Mouse (Mus musculus) liver, postnatal 0 days (tissue): Measurements from ENCODE around the gene Itga2b. TPM values are rescaled to one million over a fixed set of nuclear protein-coding genes. Genes with fewer than 3 reads are reported as not detected.

Experiments
- ATAC-seq: fragments of 200-750 bp; cut with Nextera tagmentation; 2 replicates; pipeline ENCODE4 v1.8.0; 2017; ENCODE audit warnings: mild to moderate bottlenecking, moderate library complexity
- DNase-seq: peaks from one replicate; pipeline ENCODE4 v3.0.0-alpha.2; 2016
- H3K27ac ChIP-seq: fragments of 300-500 bp; sonication (generic); 2 replicates; pipeline ENCODE4 v1.5.1; 2014; ENCODE audit warnings: antibody characterized with exemption, moderate library complexity, mild to moderate bottlenecking, low read depth
- H3K27me3 ChIP-seq: fragments of 300-500 bp; sonication (generic); 2 replicates; pipeline ENCODE4 v1.6.1; 2014; ENCODE audit warnings: low read length, control low read depth, mixed read lengths; ENCODE audit not compliant: insufficient read depth
- H3K36me3 ChIP-seq: fragments of 300-500 bp; sonication (generic); replicated peaks from 2 replicates; pipeline ENCODE4 v1.6.1; 2014; ENCODE audit warnings: mild to moderate bottlenecking, control low read depth, low read length, moderate library complexity, mixed read lengths; ENCODE audit not compliant: insufficient read depth
- H3K4me1 ChIP-seq: fragments of 300-500 bp; sonication (generic); 2 replicates; pipeline ENCODE4 v1.6.1; 2014; ENCODE audit warnings: antibody characterized with exemption, mild to moderate bottlenecking, control low read depth; ENCODE audit not compliant: insufficient read depth
- H3K4me2 ChIP-seq: fragments of 300-500 bp; sonication (generic); 2 replicates; pipeline ENCODE4 v1.6.1; 2014; ENCODE audit warnings: low read depth, mild to moderate bottlenecking, low read length, moderate library complexity, mixed read lengths
- H3K4me3 ChIP-seq: fragments of 300-500 bp; sonication (generic); 2 replicates; pipeline ENCODE4 v1.5.1; 2014; ENCODE audit warnings: low read depth, low read length
- H3K9ac ChIP-seq: fragments of 300-500 bp; sonication (generic); replicated peaks from 2 replicates; pipeline ENCODE4 v1.6.1; 2014; ENCODE audit warnings: mild to moderate bottlenecking, moderate library complexity
- H3K9me3 ChIP-seq: fragments of 300-500 bp; sonication (generic); 2 replicates; pipeline ENCODE4 v1.6.1; 2016; ENCODE audit warnings: mild to moderate bottlenecking, control low read depth, low read length, mixed read lengths
- CTCF ChIP-seq: sonication (generic); IDR thresholded peaks from 2 replicates; pipeline ENCODE4 v1.5.1; 2016; ENCODE audit warnings: antibody characterized with exemption, low read depth
- EP300 ChIP-seq: IDR thresholded peaks from 2 replicates; pipeline ENCODE4 v1.6.1; 2016; ENCODE audit warnings: antibody characterized with exemption, low read depth, mild to moderate bottlenecking
- WGBS: fragments of 180-500 bp; shearing (Covaris S2); extraction: QIAGEN DNeasy Blood & Tissue Kit; methylation state at CpG from one replicate; pipeline ENCODE4 v1.1.7; 2014; ENCODE audit not compliant: insufficient replicate concordance; 5-methylcytosine and 5-hydroxymethylcytosine counted together
- polyA plus RNA-seq: library from polyadenylated mRNA; unstranded; fragments of >200 nt; fragmentation: Nextera tagmentation; extraction: Ambion mirVana; gene quantifications from 2 replicates; pipeline ENCODE4 v1.2.1, GENCODE M21; 2015

Gene Itga2b
- polyA plus RNA-seq, 1 experiment from 2014 or later = 44.8 TPM

DNA sequence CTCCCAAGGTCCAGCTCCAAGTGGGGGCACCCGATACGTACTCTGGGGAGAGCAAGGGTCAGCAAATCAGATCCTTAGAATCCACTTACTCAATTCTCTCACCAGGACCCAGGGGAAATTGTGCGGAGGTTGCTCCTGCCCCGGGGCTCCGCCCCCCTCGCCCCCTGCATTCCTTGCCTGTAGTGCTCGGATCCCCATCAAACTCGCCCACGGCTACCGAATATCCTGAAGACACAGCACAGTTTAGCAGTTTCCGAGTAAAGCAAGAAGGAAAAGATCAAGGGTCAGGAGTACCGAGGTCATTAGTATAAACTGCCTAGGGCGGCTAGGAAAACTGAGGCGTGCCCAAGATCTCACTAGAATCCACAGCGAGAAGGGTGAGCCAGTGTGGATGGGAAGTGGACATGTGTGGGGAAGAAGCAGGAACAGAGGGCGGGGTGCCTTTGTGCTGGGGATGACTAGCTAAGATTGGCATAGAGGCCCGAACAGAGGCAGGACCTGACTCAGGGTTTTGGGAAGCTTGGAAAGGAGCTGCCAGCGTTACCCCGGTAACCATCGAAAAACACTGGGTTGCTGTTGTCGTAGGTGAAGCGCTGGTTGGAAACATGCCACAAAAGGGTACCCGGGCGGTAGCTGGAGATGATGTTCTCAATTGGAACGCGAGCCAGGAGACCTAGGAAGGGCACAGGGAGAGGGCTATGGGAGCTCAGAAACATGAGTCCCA is 4.0 kb downstream of the Itga2b start:
- TF ChIP-seq EP300 (no peak), CTCF (no peak)
- peaks cover 24% of the 10 kb centered on the region for H3K4me1 ChIP-seq
- 62% methylated on average over 26 of the region's 26 CpGs for WGBS
- DNase-seq (peak; percentile 70), ATAC-seq (no peak)
- H3K27ac ChIP-seq = no peak overlapping the region
- no peaks in the 10 kb centered on the region for H3K36me3 ChIP-seq
- no peaks in the 10 kb centered on the region for H3K27me3 ChIP-seq
- H3K9ac ChIP-seq = no peak overlapping the region
- H3K4me3 ChIP-seq = no peak overlapping the region
- peak overlapping the region; percentile 22; the same call in 1 of the 2 replicates for H3K4me2 ChIP-seq
- H3K9me3 ChIP-seq = no peaks in the 10 kb centered on the region

DNA sequence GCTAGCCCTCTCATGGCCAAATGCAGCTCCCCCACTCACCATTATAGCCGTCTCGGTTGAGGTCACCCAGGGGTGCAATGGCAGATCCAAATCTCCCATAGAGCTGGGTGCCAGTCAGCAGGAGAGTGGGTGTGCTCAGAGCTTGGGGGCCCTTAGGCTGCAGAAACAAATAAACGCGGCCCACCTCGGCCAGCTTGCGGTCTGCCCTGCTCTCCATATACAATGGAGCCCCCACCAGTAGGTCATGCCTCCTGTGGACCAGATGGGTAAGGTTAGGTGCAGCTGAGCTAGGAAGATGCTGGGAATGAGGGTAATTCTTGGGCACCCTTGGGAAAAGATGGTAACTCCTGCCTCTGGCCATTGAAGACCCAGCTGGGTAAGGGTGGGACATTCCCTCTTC is 5.0 kb downstream of the Itga2b start:
- Histone ChIP-seq H3K27ac (no peak overlapping the region), H3K36me3 (no peaks in the 10 kb centered on the region), H3K9ac (no peak overlapping the region), H3K4me3 (no peak overlapping the region), H3K9me3 (no peaks in the 10 kb centered on the region), H3K4me2 (no peak overlapping the region), H3K27me3 (peaks cover 3% of the 10 kb centered on the region; the same call in 1 of the 2 replicates), H3K4me1 (peaks cover 17% of the 10 kb centered on the region)
- TF ChIP-seq CTCF = no peak
- TF ChIP-seq EP300 = no peak
- 89% methylated on average over 6 of the region's 6 CpGs for WGBS
- ATAC-seq (no peak), DNase-seq (no peak)

DNA sequence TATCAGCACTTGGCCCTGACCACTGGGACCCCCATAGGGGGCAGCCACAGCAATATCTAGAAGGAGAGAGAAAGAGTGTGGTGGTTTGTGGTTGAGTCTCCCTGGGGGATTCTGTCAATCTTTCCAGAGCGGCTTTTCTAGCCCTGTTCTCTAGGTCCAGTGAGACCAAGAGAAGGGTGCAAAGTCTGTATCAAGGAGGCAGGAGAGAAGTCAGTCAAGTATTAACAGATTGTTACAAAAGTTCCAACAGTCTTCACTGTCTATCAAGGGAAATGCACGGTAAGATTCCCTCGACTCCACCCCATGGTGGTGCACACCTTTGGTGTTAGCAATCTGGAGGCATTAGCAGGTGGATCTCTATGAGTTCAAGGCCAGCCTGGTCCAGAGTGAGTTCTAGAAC is 8.2 kb downstream of the Itga2b start:
- peaks cover 4% of the 10 kb centered on the region; the same call in 1 of the 2 replicates for H3K4me1 ChIP-seq
- no peak overlapping the region for H3K9ac ChIP-seq
- H3K9me3 ChIP-seq = no peaks in the 10 kb centered on the region
- no peak overlapping the region for H3K27ac ChIP-seq
- TF ChIP-seq EP300 (no peak), CTCF (no peak)
- no peak for ATAC-seq
- H3K4me3 ChIP-seq = no peak overlapping the region
- peaks cover 12% of the 10 kb centered on the region; the same call in 1 of the 2 replicates for H3K27me3 ChIP-seq
- H3K36me3 ChIP-seq = no peaks in the 10 kb centered on the region
- DNase-seq = no peak
- no peak overlapping the region for H3K4me2 ChIP-seq
- WGBS = 53% methylated on average over 3 of the region's 3 CpGs

DNA sequence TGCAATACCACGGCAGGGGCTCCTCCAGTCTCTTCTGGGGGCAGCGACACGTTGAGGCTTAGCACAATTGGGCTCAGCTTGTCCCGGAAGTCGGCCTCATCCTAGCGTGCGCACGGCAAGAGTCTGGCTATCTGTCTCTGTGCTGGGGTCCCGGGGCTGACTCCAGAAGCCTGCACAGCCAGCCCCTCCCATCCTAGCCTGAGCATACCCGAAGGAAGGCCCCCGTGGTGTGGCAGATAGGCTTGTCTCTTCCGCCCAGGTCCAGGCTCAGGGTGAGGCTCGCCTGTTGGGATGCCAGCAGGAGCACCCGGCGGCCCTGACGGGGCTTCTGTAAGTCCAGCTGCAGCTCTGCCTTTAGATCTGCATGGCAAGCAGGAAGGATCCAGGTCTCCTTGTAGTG is 9.4 kb downstream of the Itga2b start:
- no peak for DNase-seq
- H3K4me1 ChIP-seq = peaks cover 7% of the 10 kb centered on the region
- no peak overlapping the region for H3K4me2 ChIP-seq
- H3K36me3 ChIP-seq = no peaks in the 10 kb centered on the region
- H3K27me3 ChIP-seq = peaks cover 15% of the 10 kb centered on the region; the same call in 1 of the 2 replicates
- ATAC-seq = no peak
- no peak overlapping the region for H3K27ac ChIP-seq
- no peaks in the 10 kb centered on the region for H3K9me3 ChIP-seq
- no peak overlapping the region for H3K4me3 ChIP-seq
- H3K9ac ChIP-seq = no peak overlapping the region
- no peak for TF ChIP-seq CTCF
- no peak for TF ChIP-seq EP300
- WGBS = 54% methylated on average over 16 of the region's 16 CpGs

DNA sequence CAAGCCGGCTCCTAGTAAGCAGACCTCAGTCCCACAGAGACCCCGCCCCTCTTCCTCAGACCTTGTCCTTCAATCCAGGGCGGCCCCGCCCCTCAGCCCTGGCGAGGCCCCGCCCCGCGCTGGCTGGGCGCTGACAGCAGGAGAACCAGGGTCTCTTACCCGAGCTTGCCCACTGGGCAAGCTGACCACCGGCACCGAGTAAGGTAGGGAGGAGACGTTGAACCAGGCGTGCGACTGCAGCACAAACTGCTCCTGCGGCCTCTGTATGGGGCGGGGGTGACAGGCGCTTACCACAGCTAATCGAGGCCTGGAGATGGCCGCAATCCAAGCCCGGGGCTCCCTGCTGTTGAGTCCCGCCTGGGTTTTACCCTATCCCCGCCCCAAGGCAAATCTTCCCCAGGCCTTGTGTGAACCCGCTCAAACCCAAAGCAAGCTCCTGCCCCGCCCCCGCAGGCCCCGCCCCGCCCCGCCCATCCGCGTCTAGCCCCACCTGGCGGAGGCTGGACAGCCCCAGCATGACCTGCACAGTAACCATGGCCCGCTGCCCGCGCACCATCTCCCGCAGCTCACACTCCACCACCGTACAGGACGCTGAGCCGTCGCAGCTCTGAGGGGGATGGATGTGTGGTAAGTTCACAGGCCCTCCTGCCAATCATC is 14.1 kb downstream of the Itga2b start:
- H3K4me3 ChIP-seq = peak overlapping the region; percentile 46
- TF ChIP-seq EP300 = no peak
- peak; percentile 67 for TF ChIP-seq CTCF
- ATAC-seq (peak; percentile 90), DNase-seq (peak; percentile 91)
- peak overlapping the region; percentile 80 for H3K4me2 ChIP-seq
- WGBS = 2% methylated on average over 34 of the region's 40 CpGs
- peaks cover 14% of the 10 kb centered on the region for H3K4me1 ChIP-seq
- peaks cover 22% of the 10 kb centered on the region; the same call in 1 of the 2 replicates for H3K27me3 ChIP-seq
- H3K9ac ChIP-seq = peak overlapping the region; percentile 50; the same call in 1 of the 2 replicates
- no peak overlapping the region for H3K27ac ChIP-seq
- H3K9me3 ChIP-seq = no peaks in the 10 kb centered on the region
- H3K36me3 ChIP-seq = no peaks in the 10 kb centered on the region

DNA sequence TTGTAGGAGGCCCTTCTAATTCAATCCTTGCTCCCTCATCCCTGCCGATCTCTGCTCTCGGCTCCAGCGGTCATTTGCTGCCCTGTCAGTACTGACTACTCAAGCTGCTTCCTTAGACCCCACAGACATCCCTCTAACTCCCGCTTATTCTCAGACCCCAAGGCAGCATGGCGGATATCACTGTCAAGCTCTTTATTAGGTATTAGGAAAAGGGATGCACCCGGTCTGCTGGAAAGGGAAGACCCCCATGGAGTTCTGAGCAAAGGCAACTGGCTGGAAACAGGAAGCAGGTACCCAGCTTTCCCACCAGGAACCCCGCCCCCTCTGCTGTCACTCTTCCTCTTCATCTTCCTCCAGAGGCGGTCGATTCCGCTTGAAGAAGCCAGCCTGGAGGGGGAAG is 16.8 kb downstream of the Itga2b start:
- no peaks in the 10 kb centered on the region for H3K36me3 ChIP-seq
- 34% methylated on average over 10 of the region's 10 CpGs for WGBS
- peaks cover 14% of the 10 kb centered on the region for H3K4me1 ChIP-seq
- no peak overlapping the region for H3K27ac ChIP-seq
- DNase-seq (no peak), ATAC-seq (no peak)
- no peaks in the 10 kb centered on the region for H3K9me3 ChIP-seq
- peaks cover 40% of the 10 kb centered on the region for H3K27me3 ChIP-seq
- no peak overlapping the region for H3K4me2 ChIP-seq
- no peak overlapping the region for H3K4me3 ChIP-seq
- TF ChIP-seq CTCF (no peak), EP300 (no peak)
- H3K9ac ChIP-seq = no peak overlapping the region
